In the genomic region with DNA sequence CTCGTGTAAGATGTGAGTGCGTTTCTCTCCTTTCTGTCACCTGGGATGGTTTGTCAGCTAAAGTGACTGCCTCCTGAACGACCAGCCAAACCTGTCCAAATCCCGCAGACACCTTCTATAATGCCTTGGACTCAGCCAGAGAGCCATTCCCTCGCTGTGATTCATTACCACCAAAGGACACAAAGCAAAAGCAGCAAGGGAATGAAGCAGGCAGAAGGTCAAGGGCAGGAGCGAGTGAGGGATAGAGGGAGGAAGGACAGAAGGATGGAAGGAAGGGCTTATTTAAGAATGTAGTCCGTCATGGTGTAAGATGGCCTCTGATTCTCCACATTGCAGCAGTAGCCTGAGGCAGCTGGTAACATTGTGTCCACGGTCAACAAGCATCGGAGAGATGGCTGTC, we compare ENCODE assay signal across 16 mouse cellular contexts.
A peak's percentile ranks its signal among the peaks of the same experiment; 100 is the strongest.
DNase-seq lines count a peak whose midpoint lies in the region; ATAC-seq and TF ChIP-seq lines count a peak whose summit lies in the region.
"Had no signal": no experiment of that assay in that cellular context is flagged by ENCODE, and none has a peak within 500 bp of the region (broad histone marks: within the 10 kb centered on the region; RNA-seq: fewer than 3 reads in every experiment).

No protein-coding gene starts in this region.

- no peak overlapping the region for H3K27ac ChIP-seq in midbrain, postnatal 0 days (ENCODE audit: low read depth, low read length)
- H3K27ac ChIP-seq: embryonic facial prominence, embryonic 10.5 days; embryonic facial prominence, embryonic 12.5 days; forebrain, embryonic 13.5 days; forebrain, embryonic 15.5 days had no signal

- no peak for ATAC-seq in midbrain, postnatal 0 days (ENCODE audit: low FRiP score)
- ATAC-seq: forebrain, embryonic 13.5 days; forebrain, embryonic 15.5 days; forebrain, postnatal 0 days had no signal

- no peak overlapping the region for H3K4me2 ChIP-seq in midbrain, postnatal 0 days (ENCODE audit: low read depth, low read length, poor library complexity, severe bottlenecking)
- H3K4me2 ChIP-seq: embryonic facial prominence, embryonic 12.5 days; forebrain, embryonic 13.5 days; forebrain, embryonic 15.5 days had no signal

- H3K27me3 ChIP-seq in midbrain, postnatal 0 days (ENCODE audit: insufficient read depth, low read length): no peaks in the 10 kb centered on the region
- H3K27me3 ChIP-seq: forebrain, embryonic 13.5 days; forebrain, embryonic 15.5 days had no signal

- no peak overlapping the region for H3K4me3 ChIP-seq in midbrain, postnatal 0 days (ENCODE audit: low read depth, low read length)
- H3K4me3 ChIP-seq: embryonic facial prominence, embryonic 10.5 days; embryonic facial prominence, embryonic 12.5 days; forebrain, embryonic 13.5 days; forebrain, embryonic 15.5 days had no signal

- 87% methylated on average over 9 of the region's 9 CpGs for WGBS in midbrain, postnatal 0 days

- no peak overlapping the region for H3K9ac ChIP-seq in midbrain, postnatal 0 days (replicated peaks; ENCODE audit: low read length, poor library complexity, severe bottlenecking)
- H3K9ac ChIP-seq: embryonic facial prominence, embryonic 12.5 days; forebrain, embryonic 13.5 days; forebrain, embryonic 15.5 days; forebrain, postnatal 0 days had no signal

- TF ChIP-seq CTCF in midbrain, postnatal 0 days (IDR thresholded peaks at IDR 0.05): no peak

- H3K36me3 ChIP-seq in midbrain, postnatal 0 days (ENCODE audit: insufficient read depth, low read length): no peaks in the 10 kb centered on the region
- H3K36me3 ChIP-seq: embryonic facial prominence, embryonic 10.5 days; embryonic facial prominence, embryonic 12.5 days; forebrain, embryonic 15.5 days had no signal

- no peaks in the 10 kb centered on the region for H3K9me3 ChIP-seq in midbrain, postnatal 0 days (ENCODE audit: low read length)
- H3K9me3 ChIP-seq: embryonic facial prominence, embryonic 10.5 days; embryonic facial prominence, embryonic 12.5 days; forebrain, embryonic 13.5 days; forebrain, embryonic 15.5 days had no signal

- no peaks in the 10 kb centered on the region for H3K4me1 ChIP-seq in midbrain, postnatal 0 days (ENCODE audit: insufficient read depth, low read length)
- H3K4me1 ChIP-seq: embryonic facial prominence, embryonic 12.5 days; forebrain, embryonic 13.5 days; forebrain, embryonic 15.5 days had no signal

- DNase-seq in adrenal gland, adult 2 months: peak; percentile 67
- no peak for DNase-seq in adrenal gland, postnatal 25 days
- DNase-seq in adrenal gland, postnatal 10 days: peak; percentile 13
- DNase-seq in adrenal gland, postnatal 14 days: peak; percentile 45
- DNase-seq in heart, adult 11 months: no peak
- no peak for DNase-seq in midbrain, postnatal 0 days (ENCODE audit: low spot score)
- DNase-seq: cerebellum, adult 11-12 months; cerebellum, adult 2 months; cerebellum, adult 9-10 months; cerebellum, postnatal 10 days; cerebellum, postnatal 25 days; forebrain, postnatal 0 days had no signal

Comparison
In these comparisons a context has a peak if more than half of its experiments do, and no peak if none do; other contexts are left out.
1. DNase-seq: peak in adrenal gland, adult 2 months (single experiment), adrenal gland, postnatal 10 days (single experiment) and adrenal gland, postnatal 14 days (single experiment); none in adrenal gland, postnatal 25 days (single experiment), heart, adult 11 months (single experiment) and midbrain, postnatal 0 days (single experiment).